Mouse (Mus musculus) CH12.LX (cell line): ENCODE results near the gene Matn3. TPM values are rescaled to one million over a fixed set of nuclear protein-coding genes. Genes with fewer than 3 reads are reported as not detected.

ENCODE experiments used
- DNase-seq: peaks from one replicate; pipeline ENCODE4 v3.0.0-alpha.2; 2013; ENCODE audit errors: extremely low read depth
- H3K27ac ChIP-seq: 2 replicates; pipeline ENCODE4 v1.5.1; 2012; ENCODE audit warnings: low read depth, mild to moderate bottlenecking, control low read depth, moderate library complexity; ENCODE audit not compliant: insufficient read depth
- H3K27me3 ChIP-seq: replicated peaks from 2 replicates; pipeline ENCODE3; 2012; ENCODE audit warnings: inconsistent platforms
- H3K36me3 ChIP-seq, 2 experiments: replicated peaks in 1 of 2; 2 replicates each; pipeline versions ENCODE3 to v1.6.1; 2012; ENCODE audit warnings: inconsistent platforms in 1 of 2, low read length in 1 of 2, mild to moderate bottlenecking in 1 of 2, mixed read lengths in 1 of 2, moderate library complexity in 1 of 2; ENCODE audit not compliant: control insufficient read depth in 1 of 2, insufficient read depth in 1 of 2
- H3K4me1 ChIP-seq, 2 experiments: 2 replicates each; pipeline ENCODE4 v1.6.1; 2012; ENCODE audit warnings: inconsistent platforms in 1 of 2, moderate library complexity in 1 of 2; ENCODE audit not compliant: insufficient read depth in 2 of 2, control insufficient read depth in 1 of 2
- H3K4me2 ChIP-seq: 2 replicates; pipeline ENCODE4 v1.6.1; 2012; ENCODE audit warnings: low read depth, mild to moderate bottlenecking, control low read depth; ENCODE audit not compliant: poor library complexity, insufficient read depth, severe bottlenecking
- H3K4me3 ChIP-seq, 3 experiments: fragments of 150-350 bp in 1 of 3; sonication (generic) in 1 of 3; replicated peaks in 1 of 3; 2 replicates each; pipeline versions ENCODE3 to v1.5.1; 2011 to 2012; ENCODE audit warnings: low read depth in 2 of 3, low read length in 2 of 3, mild to moderate bottlenecking in 2 of 3, moderate library complexity in 2 of 3, control low read depth in 1 of 3, improper control_type of control experiment in 1 of 3, inconsistent platforms in 1 of 3, mixed read lengths in 1 of 3; ENCODE audit not compliant: poor library complexity in 1 of 3
- H3K79me2 ChIP-seq: replicated peaks from 2 replicates; pipeline ENCODE4 v1.6.1; 2012; ENCODE audit warnings: mild to moderate bottlenecking, moderate library complexity; ENCODE audit not compliant: control insufficient read depth, poor library complexity, insufficient read depth, severe bottlenecking; ENCODE audit errors: extremely low read depth
- H3K9ac ChIP-seq: 2 replicates; pipeline ENCODE4 v1.6.1; 2012; ENCODE audit warnings: low read depth, mild to moderate bottlenecking, control low read depth, moderate library complexity; ENCODE audit not compliant: insufficient read depth
- H3K9me3 ChIP-seq: replicated peaks from 2 replicates; pipeline ENCODE3; 2012; ENCODE audit warnings: low read length, inconsistent platforms, mixed read lengths
- BHLHE40 ChIP-seq: IDR thresholded peaks from 2 replicates; pipeline ENCODE4 v1.6.1; 2011; ENCODE audit warnings: mild to moderate bottlenecking, low read depth, low read length, improper control_type of control experiment
- CHD2 ChIP-seq: IDR thresholded peaks from 2 replicates; pipeline ENCODE4 v1.6.1; 2011; ENCODE audit warnings: low read length, improper control_type of control experiment
- CTCF ChIP-seq, 2 experiments: IDR thresholded peaks in 1 of 2; conservative IDR thresholded peaks in 1 of 2; 2 replicates each; pipeline ENCODE4 v1.5.1; 2011 to 2012; ENCODE audit warnings: low read depth in 2 of 2, low read length in 2 of 2, improper control_type of control experiment in 1 of 2, inconsistent platforms in 1 of 2, mild to moderate bottlenecking in 1 of 2, moderate library complexity in 1 of 2
- E2F4 ChIP-seq: IDR thresholded peaks from 2 replicates; pipeline ENCODE4 v1.6.1; 2011; ENCODE audit warnings: low read depth, low read length, improper control_type of control experiment; ENCODE audit not compliant: insufficient replicate concordance
- ELF1 ChIP-seq: IDR thresholded peaks from 2 replicates; pipeline ENCODE4 v1.6.1; 2014; ENCODE audit warnings: low read depth, mild to moderate bottlenecking, inconsistent platforms, low read length, improper control_type of control experiment
- EP300 ChIP-seq: IDR thresholded peaks from 2 replicates; pipeline ENCODE4 v1.6.1; 2011; ENCODE audit warnings: low read length, improper control_type of control experiment
- ETS1 ChIP-seq: conservative IDR thresholded peaks from 2 replicates; pipeline ENCODE4 v1.6.1; 2012; ENCODE audit warnings: low read depth, mild to moderate bottlenecking, inconsistent platforms, low read length, improper control_type of control experiment, moderate library complexity
- GABPA ChIP-seq: IDR thresholded peaks from 2 replicates; pipeline ENCODE4 v1.6.1; 2012; ENCODE audit warnings: low read depth, low read length, improper control_type of control experiment, inconsistent platforms; ENCODE audit not compliant: insufficient replicate concordance
- HCFC1 ChIP-seq: IDR thresholded peaks from 2 replicates; pipeline ENCODE4 v1.6.1; 2012; ENCODE audit warnings: low read depth, mild to moderate bottlenecking, inconsistent platforms, low read length, improper control_type of control experiment
- IRF4 ChIP-seq: IDR thresholded peaks from 2 replicates; pipeline ENCODE4 v1.6.1; 2014; ENCODE audit warnings: low read depth, mild to moderate bottlenecking, inconsistent platforms, low read length, improper control_type of control experiment
- JUN ChIP-seq: IDR thresholded peaks from 2 replicates; pipeline ENCODE4 v1.6.1; 2011; ENCODE audit warnings: low read depth, mild to moderate bottlenecking, low read length, improper control_type of control experiment, moderate library complexity; ENCODE audit not compliant: insufficient read depth
- JUND ChIP-seq: conservative IDR thresholded peaks from 2 replicates; pipeline ENCODE4 v1.6.1; 2011; ENCODE audit warnings: low read depth, low read length, improper control_type of control experiment
- KAT2A ChIP-seq: IDR thresholded peaks from 2 replicates; pipeline ENCODE4 v1.6.1; 2012; ENCODE audit warnings: low read length, improper control_type of control experiment, inconsistent platforms; ENCODE audit not compliant: insufficient replicate concordance
- MAX ChIP-seq: IDR thresholded peaks from 2 replicates; pipeline ENCODE4 v1.6.1; 2011; ENCODE audit warnings: low read length, improper control_type of control experiment
- MAZ ChIP-seq: IDR thresholded peaks from 2 replicates; pipeline ENCODE4 v1.6.1; 2012; ENCODE audit warnings: low read depth, mild to moderate bottlenecking, inconsistent platforms, low read length, improper control_type of control experiment, moderate library complexity
- MEF2A ChIP-seq: IDR thresholded peaks from 2 replicates; pipeline ENCODE4 v1.6.1; 2014; ENCODE audit warnings: low read depth, mild to moderate bottlenecking, inconsistent platforms, low read length, improper control_type of control experiment, borderline replicate concordance
- NELFE ChIP-seq: IDR thresholded peaks from 2 replicates; pipeline ENCODE4 v1.6.1; 2011; ENCODE audit warnings: low read depth, low read length, improper control_type of control experiment
- PAX5 ChIP-seq: IDR thresholded peaks from 2 replicates; pipeline ENCODE4 v1.6.1; 2012; ENCODE audit warnings: low read length, inconsistent platforms, mixed read lengths
- RAD21 ChIP-seq: IDR thresholded peaks from 2 replicates; pipeline ENCODE4 v1.6.1; 2011; ENCODE audit warnings: low read depth, mild to moderate bottlenecking, low read length, improper control_type of control experiment, moderate library complexity
- RCOR1 ChIP-seq: conservative IDR thresholded peaks from 2 replicates; pipeline ENCODE4 v1.6.1; 2012; ENCODE audit warnings: low read depth, mild to moderate bottlenecking, inconsistent platforms, low read length, improper control_type of control experiment
- SIN3A ChIP-seq: IDR thresholded peaks from 2 replicates; pipeline ENCODE4 v1.6.1; 2012; ENCODE audit warnings: low read length, improper control_type of control experiment, inconsistent platforms
- SMC3 ChIP-seq: IDR thresholded peaks from 2 replicates; pipeline ENCODE4 v1.6.1; 2011; ENCODE audit warnings: low read depth, low read length, improper control_type of control experiment
- TBP ChIP-seq: conservative IDR thresholded peaks from 2 replicates; pipeline ENCODE4 v1.6.1; 2011; ENCODE audit warnings: low read depth, low read length, improper control_type of control experiment
- TCF12 ChIP-seq: IDR thresholded peaks from 2 replicates; pipeline ENCODE4 v1.6.1; 2014; ENCODE audit warnings: low read depth, mild to moderate bottlenecking, inconsistent platforms, low read length, improper control_type of control experiment
- UBTF ChIP-seq: IDR thresholded peaks from 2 replicates; pipeline ENCODE4 v1.6.1; 2012; ENCODE audit warnings: low read depth, mild to moderate bottlenecking, inconsistent platforms, low read length, improper control_type of control experiment, moderate library complexity
- USF1 ChIP-seq: IDR thresholded peaks from 2 replicates; pipeline ENCODE4 v1.6.1; 2014; ENCODE audit warnings: low read depth, mild to moderate bottlenecking, inconsistent platforms, low read length, improper control_type of control experiment
- USF2 ChIP-seq: conservative IDR thresholded peaks from 2 replicates; pipeline ENCODE4 v1.6.1; 2011; ENCODE audit warnings: low read depth, low read length, improper control_type of control experiment
- ZKSCAN1 ChIP-seq: IDR thresholded peaks from 2 replicates; pipeline ENCODE4 v1.6.1; 2012; ENCODE audit warnings: low read depth, inconsistent platforms, low read length, improper control_type of control experiment, borderline replicate concordance
- ZMIZ1 ChIP-seq: IDR thresholded peaks from 2 replicates; pipeline ENCODE4 v1.6.1; 2012; ENCODE audit warnings: low read depth, mild to moderate bottlenecking, inconsistent platforms, low read length, improper control_type of control experiment
- ZNF384 ChIP-seq: IDR thresholded peaks from 2 replicates; pipeline ENCODE4 v1.6.1; 2012; ENCODE audit warnings: low read depth, low read length, improper control_type of control experiment, inconsistent platforms
- dilution Hi-C: fragments of 300-500 bp; cut with MboI; formaldehyde crosslinking; loops from 2 replicates; pipeline ENCODE4 v1.14.3; 2020; ENCODE audit warnings: low sequenced_read_pairs; ENCODE audit not compliant: extremely low pct_unique_long_range_greater_than_20kb, extremely low pct_ligation_motif_present
- in situ Hi-C: fragments of 300-500 bp; cut with MboI; formaldehyde crosslinking; loops from 3 replicates; pipeline ENCODE4 v1.14.3; 2019; ENCODE audit warnings: low sequenced_read_pairs, low pct_ligation_motif_present, low pct_unique_long_range_greater_than_20kb, mixed read lengths
- polyA plus RNA-seq: library from polyadenylated mRNA; unstranded; fragments of >175 nt; gene quantifications from 2 replicates; pipeline ENCODE4 v1.2.1, GENCODE M21; 2012; ENCODE audit warnings: low read depth; ENCODE audit not compliant: insufficient read length
- total RNA-seq, 2 experiments: library from RNA; depleted of rRNA; stranded (reverse); fragments of 300-350 nt in 1 of 2; fragments of >200 nt in 1 of 2; gene quantifications; 2 replicates each; pipeline ENCODE4 v1.2.3; 2012 to 2014

Matn3 gene
- total and polyA plus RNA-seq, 3 experiments = not detected

- peak; percentile 17 for DNase-seq
- H3K27me3 ChIP-seq = no peaks in the 10 kb centered on the region
- dilution Hi-C loops (no loop called here), in situ Hi-C loops (no loop called here)
- peaks cover 4 to 22% of the 10 kb centered on the region in 2 experiments for H3K36me3 ChIP-seq
- TF ChIP-seq JUN (no peak), ZNF384 (peak; percentile 52; the same call in 1 of the 2 replicates)
- no peaks in the 10 kb centered on the region for H3K9me3 ChIP-seq
- H3K79me2 ChIP-seq = peaks cover 35% of the 10 kb centered on the region
- H3K4me3 ChIP-seq = peak overlapping the region in 2 of 3 experiments; percentile 46 to 82
- peaks cover 7 to 36% of the 10 kb centered on the region in 2 experiments for H3K4me1 ChIP-seq
- peak overlapping the region; percentile 50; the same call in 1 of the 2 replicates for H3K9ac ChIP-seq
- H3K27ac ChIP-seq = no peak overlapping the region
- peak overlapping the region; percentile 42 for H3K4me2 ChIP-seq
Measured at GRCm38 (mm10) chr12:8920996-8921393, 26.7 kb upstream of the Matn3 start.

- no peaks in the 10 kb centered on the region for H3K9me3 ChIP-seq
- dilution Hi-C loops (no loop called here), in situ Hi-C loops (no loop called here)
- H3K27ac ChIP-seq = peak within 1 kb of the TSS; percentile 93
- H3K4me2 ChIP-seq = peak within 1 kb of the TSS; percentile 78
- H3K27me3 ChIP-seq = no peaks in the 10 kb centered on the region
- H3K79me2 ChIP-seq = peaks cover 41% of the 10 kb centered on the region
- H3K4me3 ChIP-seq = peak within 1 kb of the TSS; percentile 73 to 92 (median 82)
- H3K4me1 ChIP-seq = peaks cover 7 to 41% of the 10 kb centered on the region in 2 experiments
- DNase-seq = peak; percentile 97
- H3K9ac ChIP-seq = peak within 1 kb of the TSS; percentile 97
- peaks cover 6 to 22% of the 10 kb centered on the region in 2 experiments for H3K36me3 ChIP-seq
- peak; percentile 77 for TF ChIP-seq ELF1
- peak; percentile 93 for TF ChIP-seq SIN3A
- TF ChIP-seq CTCF (conservative IDR thresholded peaks at IDR 0.05 in 1 of 2, IDR thresholded peaks at IDR 0.05 in 1 of 2; ENCODE audit: low read depth in 2 of 2, low read length in 2 of 2) = no peak
- TF ChIP-seq EP300 = no peak
- TF ChIP-seq ZKSCAN1 = no peak
- peak; percentile 90 for TF ChIP-seq ZMIZ1
- TF ChIP-seq BHLHE40 = peak; percentile 87
- peak; percentile 73 for TF ChIP-seq TCF12
- peak; percentile 98 for TF ChIP-seq CHD2
- no peak for TF ChIP-seq ETS1
- no peak for TF ChIP-seq KAT2A
- peak; percentile 91 for TF ChIP-seq USF1
- peak; percentile 58 for TF ChIP-seq HCFC1
- TF ChIP-seq MEF2A = peak; percentile 35; the same call in 1 of the 2 replicates
- TF ChIP-seq SMC3 = no peak
- no peak for TF ChIP-seq E2F4
- TF ChIP-seq RCOR1 = no peak
- TF ChIP-seq PAX5 = no peak
- 0 out of 2 replicates have a peak, but pooled peaks have one; percentile 31 for TF ChIP-seq MAZ
- no peak for TF ChIP-seq RAD21
- TF ChIP-seq TBP = peak; percentile 73
- 0 out of 2 replicates have a peak, but pooled peaks have one; percentile 60 for TF ChIP-seq UBTF
- no peak for TF ChIP-seq GABPA
- no peak for TF ChIP-seq JUND
- TF ChIP-seq NELFE = peak; percentile 97
- TF ChIP-seq USF2 = peak; percentile 84
- 0 out of 2 replicates have a peak, but pooled peaks have one; percentile 8 for TF ChIP-seq IRF4
- TF ChIP-seq MAX = peak; percentile 98
- TF ChIP-seq ZNF384 = no peak
- no peak for TF ChIP-seq JUN
Measured at GRCm38 (mm10) chr12:8921394-8922368, 26.0 kb upstream of the Matn3 start, which contains the start of gene Laptm4a. TSS of gene Laptm4a (plus strand) at chr12:8921664.
